Mouse (Mus musculus): Measurements from ENCODE around the gene Acoxl. TPM values are rescaled to one million over a fixed set of nuclear protein-coding genes. Genes with fewer than 3 reads are reported as not detected.

The Acoxl gene
- polyA plus RNA-seq (2014; fragmentation: Illumina TruSeq; extraction: RNeasy Lipid Tissue Mini Kit (QIAGEN cat#74804); ENCODE audit: low read depth, low replicate concordance): not detected

GRCm38 (mm10) chr2:127838576-127838975, at the start of gene Acoxl:
Gene Acoxl, plus strand, starts transcription at chr2:127838876.

DNA sequence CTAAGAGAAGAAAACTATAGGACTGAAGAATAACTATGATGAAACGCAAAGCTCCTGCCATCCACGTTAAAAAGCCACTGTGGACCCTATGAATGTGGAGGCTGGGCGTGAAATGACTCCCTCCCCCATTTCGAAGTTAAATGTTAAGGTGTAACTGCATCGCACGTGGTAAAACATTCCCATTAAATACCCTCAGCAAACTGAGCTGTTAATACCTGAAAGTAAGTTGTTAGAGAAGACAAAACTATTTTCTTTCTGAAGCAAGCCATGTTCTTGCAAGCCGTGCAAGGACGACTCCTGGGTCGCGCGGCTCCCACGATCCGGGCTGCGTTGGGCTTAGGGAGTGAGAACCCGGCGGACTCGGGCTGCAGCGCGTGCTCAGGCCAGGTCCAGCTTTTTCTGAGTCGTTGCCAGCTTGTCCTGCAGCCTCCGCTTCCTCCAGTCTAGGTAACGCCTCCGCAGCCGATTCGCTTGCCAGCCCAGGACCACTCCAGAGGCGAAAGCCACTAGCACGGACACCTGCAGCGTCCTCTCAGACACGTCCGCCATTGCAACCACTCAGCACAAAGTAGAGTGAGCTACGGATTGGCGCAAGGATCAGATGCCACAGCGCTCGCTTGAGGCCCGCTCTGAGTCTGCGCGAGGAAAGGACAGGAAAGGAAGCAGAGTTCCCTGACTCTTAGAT, 46.6 kb upstream of the Acoxl start, which contains the start of gene Mtln:
Gene Mtln (minus strand): TSS at position 570 of the 685 bp plus-strand sequence.

GRCm38 (mm10) chr2:127831401-127832102, 7.1 kb upstream of the Acoxl start, which contains the start of gene Bub1:
Gene Bub1, minus strand, starts transcription at chr2:127831865.

DNA sequence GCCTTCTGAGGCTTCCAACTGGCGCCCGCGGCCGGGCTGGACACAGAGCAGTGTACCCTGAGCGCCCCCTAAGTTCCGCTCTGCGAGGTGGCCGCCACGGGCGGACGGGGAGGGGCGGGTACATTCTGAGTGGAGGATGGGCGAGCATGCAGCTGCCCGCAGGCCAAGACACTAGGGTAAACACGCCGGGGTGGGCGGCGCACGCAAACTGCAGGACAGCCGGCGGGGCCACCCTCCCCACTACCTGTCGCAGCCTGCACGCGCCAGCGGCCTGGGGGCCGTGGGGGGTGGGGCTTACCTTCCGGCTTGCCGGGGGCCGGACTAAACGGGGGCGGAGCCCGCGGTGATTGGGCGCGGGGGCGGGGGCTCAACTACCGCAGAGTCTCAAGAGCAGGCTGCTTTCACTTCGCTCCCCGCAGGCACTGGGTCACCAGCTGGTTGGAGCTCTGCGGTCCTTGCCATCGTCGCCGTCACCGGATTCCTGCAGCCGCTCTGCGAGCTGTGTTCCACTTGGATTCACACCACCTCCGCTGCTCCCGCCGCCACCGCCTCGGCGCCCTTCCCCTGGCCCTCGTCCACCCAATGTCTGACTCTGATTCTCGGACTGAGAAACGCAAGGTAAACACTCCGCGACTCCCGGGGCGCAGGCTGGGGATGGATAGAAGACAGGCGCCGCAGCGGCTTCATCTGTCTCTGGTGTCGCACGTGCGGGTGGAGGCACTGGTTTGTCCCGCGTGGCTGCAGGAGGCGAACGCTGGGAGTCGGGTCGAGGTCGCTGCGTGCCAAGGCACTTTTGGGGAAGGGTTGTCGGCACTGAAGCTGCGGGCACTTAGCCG, 287.2 kb downstream of the Acoxl start, which contains the start of gene Bcl2l11:
Gene Bcl2l11 (plus strand): TSS at position 404 of the 836 bp plus-strand sequence.

Other genes starting within 250 kb of the Acoxl start
- 13.2 TPM for gene Mal, start 182.2 kb upstream of the Acoxl start, polyA plus RNA-seq (2014; fragmentation: Illumina TruSeq; extraction: RNeasy Lipid Tissue Mini Kit (QIAGEN cat#74804); ENCODE audit: low read depth, low replicate concordance)
- gene Mall, start 108.9 kb upstream of the Acoxl start, polyA plus RNA-seq (2014; fragmentation: Illumina TruSeq; extraction: RNeasy Lipid Tissue Mini Kit (QIAGEN cat#74804); ENCODE audit: low read depth, low replicate concordance): 5.9 TPM
- 14.5 TPM for gene Nphp1, start 50.0 kb upstream of the Acoxl start, polyA plus RNA-seq (2014; fragmentation: Illumina TruSeq; extraction: RNeasy Lipid Tissue Mini Kit (QIAGEN cat#74804); ENCODE audit: low read depth, low replicate concordance)
- 56.3 TPM for gene Mtln, start 46.4 kb upstream of the Acoxl start, polyA plus RNA-seq (2014; fragmentation: Illumina TruSeq; extraction: RNeasy Lipid Tissue Mini Kit (QIAGEN cat#74804); ENCODE audit: low read depth, low replicate concordance)
- not detected for gene Bub1, start 7.0 kb upstream of the Acoxl start, polyA plus RNA-seq (2014; fragmentation: Illumina TruSeq; extraction: RNeasy Lipid Tissue Mini Kit (QIAGEN cat#74804); ENCODE audit: low read depth, low replicate concordance)